Mouse (Mus musculus) embryonic facial prominence, embryonic 12.5 days (tissue): ENCODE data around the gene Ubald1. TPM values are rescaled to one million over a fixed set of nuclear protein-coding genes. Genes with fewer than 3 reads are reported as not detected.
A peak's percentile ranks its signal among the peaks of the same experiment; 100 is the strongest.

ENCODE experiments used
- ATAC-seq: fragments of 200-750 bp; cut with Nextera tagmentation; 2 replicates; pipeline ENCODE4 v1.8.0; 2017; ENCODE audit not compliant: insufficient number of reproducible peaks, insufficient read depth, low FRiP score, low TSS enrichment
- H3K27ac ChIP-seq: fragments of 300-500 bp; sonication (generic); 2 replicates; pipeline ENCODE4 v1.5.1; 2016; ENCODE audit warnings: mild to moderate bottlenecking
- H3K27me3 ChIP-seq: fragments of 300-500 bp; sonication (generic); 2 replicates; pipeline ENCODE4 v1.6.1; 2016; ENCODE audit warnings: mild to moderate bottlenecking, moderate library complexity
- H3K36me3 ChIP-seq: fragments of 300-500 bp; sonication (generic); 2 replicates; pipeline ENCODE4 v1.6.1; 2016; ENCODE audit warnings: mild to moderate bottlenecking
- H3K4me1 ChIP-seq: fragments of 300-500 bp; sonication (generic); 2 replicates; pipeline ENCODE4 v1.6.1; 2016
- H3K4me2 ChIP-seq: fragments of 300-500 bp; sonication (generic); replicated peaks from 2 replicates; pipeline ENCODE4 v1.6.1; 2016; ENCODE audit warnings: mild to moderate bottlenecking, moderate library complexity
- H3K4me3 ChIP-seq: fragments of 300-500 bp; sonication (generic); 2 replicates; pipeline ENCODE4 v1.5.1; 2016; ENCODE audit warnings: mild to moderate bottlenecking
- H3K9ac ChIP-seq: fragments of 300-500 bp; sonication (generic); 2 replicates; pipeline ENCODE4 v1.6.1; 2016; ENCODE audit warnings: mild to moderate bottlenecking, moderate library complexity
- H3K9me3 ChIP-seq: fragments of 300-500 bp; sonication (generic); 2 replicates; pipeline ENCODE4 v1.6.1; 2016; ENCODE audit warnings: mild to moderate bottlenecking, moderate library complexity
- WGBS: fragments of 180-500 bp; shearing (Covaris S2); methylation state at CpG from one replicate; pipeline ENCODE4 v1.1.7; 2016; 5-methylcytosine and 5-hydroxymethylcytosine counted together
- polyA plus RNA-seq: library from polyadenylated mRNA; unstranded; fragments of >200 nt; fragmentation: Nextera tagmentation; extraction: Ambion mirVana; gene quantifications from 2 replicates; pipeline ENCODE4 v1.2.1, GENCODE M21; 2016

Ubald1 gene
- polyA plus RNA-seq, 1 experiment from 2014 or later, result 32.7 TPM

GRCm38 (mm10) chr16:4879101-4879707 lies 911 bp downstream of the Ubald1 start:
- Histone ChIP-seq H3K4me2 (peak overlapping the region; percentile 82), H3K9ac (peak overlapping the region; percentile 87), H3K27ac (peak overlapping the region; percentile 99), H3K36me3 (peaks cover 19% of the 10 kb centered on the region), H3K9me3 (no peaks in the 10 kb centered on the region), H3K27me3 (no peaks in the 10 kb centered on the region), H3K4me1 (peaks cover 20% of the 10 kb centered on the region), H3K4me3 (peak overlapping the region; percentile 88)
- under 1% methylated on average over 54 of the region's 54 CpGs for WGBS
- peak; percentile 19; the same call in 1 of the 2 replicates for ATAC-seq

- ATAC-seq, result no peak; the same call in 1 of the 2 replicates
- Histone ChIP-seq H3K27ac (peak overlapping the region; percentile 99), H3K9ac (peak overlapping the region; percentile 87), H3K4me1 (peaks cover 20% of the 10 kb centered on the region), H3K4me3 (peak overlapping the region; percentile 88), H3K4me2 (peak overlapping the region; percentile 82), H3K27me3 (no peaks in the 10 kb centered on the region), H3K36me3 (peaks cover 28% of the 10 kb centered on the region), H3K9me3 (no peaks in the 10 kb centered on the region)
- 19% methylated on average over 5 of the region's 5 CpGs for WGBS
Measured at GRCm38 (mm10) chr16:4878192-4878885, 1.8 kb downstream of the Ubald1 start.

GRCm38 (mm10) chr16:4877701-4878100 lies 2.4 kb downstream of the Ubald1 start:
- 66% methylated on average over 3 of the region's 3 CpGs for WGBS
- no peak for ATAC-seq
- Histone ChIP-seq H3K36me3 (peaks cover 29% of the 10 kb centered on the region), H3K9ac (peak overlapping the region; percentile 87; the same call in 1 of the 2 replicates), H3K4me2 (peak overlapping the region; percentile 82), H3K4me3 (peak overlapping the region; percentile 88), H3K27me3 (no peaks in the 10 kb centered on the region), H3K4me1 (peaks cover 20% of the 10 kb centered on the region), H3K27ac (peak overlapping the region; percentile 99), H3K9me3 (no peaks in the 10 kb centered on the region)

GRCm38 (mm10) chr16:4877195-4877594 lies 2.9 kb downstream of the Ubald1 start:
- peaks cover 29% of the 10 kb centered on the region for H3K36me3 ChIP-seq
- WGBS, result 89% methylated on average over 4 of the region's 4 CpGs
- H3K27ac ChIP-seq, result 0 out of 2 replicates have a peak overlapping the region, but pooled peaks have one; percentile 30
- no peaks in the 10 kb centered on the region for H3K9me3 ChIP-seq
- H3K27me3 ChIP-seq, result no peaks in the 10 kb centered on the region
- peak overlapping the region; percentile 82 for H3K4me2 ChIP-seq
- 0 out of 2 replicates have a peak overlapping the region, but pooled peaks have one; percentile 88 for H3K4me3 ChIP-seq
- H3K9ac ChIP-seq, result peak overlapping the region; percentile 12; the same call in 1 of the 2 replicates
- H3K4me1 ChIP-seq, result peaks cover 20% of the 10 kb centered on the region
- ATAC-seq, result no peak

GRCm38 (mm10) chr16:4876033-4876680 lies 4.0 kb downstream of the Ubald1 start:
- 84% methylated on average over 8 of the region's 8 CpGs for WGBS
- Histone ChIP-seq H3K4me1 (peaks cover 20% of the 10 kb centered on the region), H3K27ac (no peak overlapping the region), H3K4me2 (no peak overlapping the region), H3K4me3 (no peak overlapping the region), H3K36me3 (peaks cover 29% of the 10 kb centered on the region), H3K27me3 (no peaks in the 10 kb centered on the region), H3K9me3 (no peaks in the 10 kb centered on the region), H3K9ac (no peak overlapping the region)
- no peak for ATAC-seq

- no peak overlapping the region for H3K27ac ChIP-seq
- no peak for ATAC-seq
- WGBS, result 88% methylated on average over 23 of the region's 23 CpGs
- peaks cover 20% of the 10 kb centered on the region for H3K4me1 ChIP-seq
- no peak overlapping the region for H3K9ac ChIP-seq
- H3K4me3 ChIP-seq, result no peak overlapping the region
- no peaks in the 10 kb centered on the region for H3K9me3 ChIP-seq
- no peak overlapping the region for H3K4me2 ChIP-seq
- H3K27me3 ChIP-seq, result no peaks in the 10 kb centered on the region
- peaks cover 29% of the 10 kb centered on the region for H3K36me3 ChIP-seq
Measured at GRCm38 (mm10) chr16:4875198-4876032, 4.7 kb downstream of the Ubald1 start.

GRCm38 (mm10) chr16:4871926-4872325 lies 8.2 kb downstream of the Ubald1 start:
- 81% methylated on average over 2 of the region's 2 CpGs for WGBS
- no peak for ATAC-seq
- Histone ChIP-seq H3K4me1 (0 out of 2 replicates have a peak, but pooled peaks cover 5% of the 10 kb centered on the region), H3K36me3 (peaks cover 38% of the 10 kb centered on the region), H3K4me3 (no peak overlapping the region), H3K27me3 (no peaks in the 10 kb centered on the region), H3K9me3 (no peaks in the 10 kb centered on the region), H3K9ac (no peak overlapping the region), H3K27ac (no peak overlapping the region), H3K4me2 (no peak overlapping the region)

GRCm38 (mm10) chr16:4870490-4870889 lies 9.6 kb downstream of the Ubald1 start:
- Histone ChIP-seq H3K9ac (no peak overlapping the region), H3K36me3 (peaks cover 32% of the 10 kb centered on the region), H3K4me3 (no peak overlapping the region), H3K4me1 (peaks cover 5% of the 10 kb centered on the region; the same call in 1 of the 2 replicates), H3K27me3 (no peaks in the 10 kb centered on the region), H3K9me3 (no peaks in the 10 kb centered on the region), H3K4me2 (no peak overlapping the region), H3K27ac (no peak overlapping the region)
- ATAC-seq, result no peak
- WGBS, result 81% methylated on average over 5 of the region's 5 CpGs

- no peaks in the 10 kb centered on the region for H3K27me3 ChIP-seq
- no peak overlapping the region for H3K4me3 ChIP-seq
- H3K27ac ChIP-seq, result no peak overlapping the region
- H3K36me3 ChIP-seq, result peaks cover 9% of the 10 kb centered on the region
- H3K9ac ChIP-seq, result no peak overlapping the region
- WGBS, result 51% methylated on average over 7 of the region's 7 CpGs
- no peak overlapping the region for H3K4me2 ChIP-seq
- H3K4me1 ChIP-seq, result peaks cover 5% of the 10 kb centered on the region; the same call in 1 of the 2 replicates
- no peak for ATAC-seq
- H3K9me3 ChIP-seq, result no peaks in the 10 kb centered on the region
Measured at GRCm38 (mm10) chr16:4866101-4866695, 13.9 kb downstream of the Ubald1 start.

- Histone ChIP-seq H3K27ac (no peak overlapping the region), H3K36me3 (no peaks in the 10 kb centered on the region), H3K4me1 (peaks cover 5% of the 10 kb centered on the region; the same call in 1 of the 2 replicates), H3K9ac (no peak overlapping the region), H3K4me3 (no peak overlapping the region), H3K4me2 (no peak overlapping the region), H3K27me3 (no peaks in the 10 kb centered on the region), H3K9me3 (no peaks in the 10 kb centered on the region)
- ATAC-seq, result no peak
- WGBS, result 79% methylated on average over 8 of the region's 8 CpGs
Measured at GRCm38 (mm10) chr16:4863742-4864141, 16.4 kb downstream of the Ubald1 start.
